Mouse (Mus musculus) forebrain, embryonic 11.5 days (tissue): ENCODE results near the gene Samm50. TPM values are rescaled to one million over a fixed set of nuclear protein-coding genes. Genes with fewer than 3 reads are reported as not detected.

Experiments used
- ATAC-seq: fragments of 200-750 bp; cut with Nextera tagmentation; replicated peaks from 2 replicates; pipeline ENCODE4 v1.8.0; 2017; ENCODE audit warnings: moderate TSS enrichment; ENCODE audit not compliant: low FRiP score
- DNase-seq: peaks from one replicate; pipeline ENCODE4 v3.0.0-alpha.2; 2017; ENCODE audit warnings: low spot score
- H3K27ac ChIP-seq: fragments of 300-500 bp; sonication (generic); 2 replicates; pipeline ENCODE4 v1.5.1; 2014; ENCODE audit warnings: low read depth, low read length
- H3K27me3 ChIP-seq: fragments of 300-500 bp; sonication (generic); 2 replicates; pipeline ENCODE4 v1.6.1; 2014; ENCODE audit warnings: mild to moderate bottlenecking, low read length, mixed read lengths; ENCODE audit not compliant: control insufficient read depth, insufficient read depth
- H3K36me3 ChIP-seq: fragments of 300-500 bp; sonication (generic); 2 replicates; pipeline ENCODE4 v1.6.1; 2014; ENCODE audit warnings: mild to moderate bottlenecking, low read length, moderate library complexity, mixed read lengths; ENCODE audit not compliant: control insufficient read depth, insufficient read depth
- H3K4me1 ChIP-seq: fragments of 300-500 bp; sonication (generic); replicated peaks from 2 replicates; pipeline ENCODE4 v1.6.1; 2014; ENCODE audit warnings: low read length, mixed read lengths; ENCODE audit not compliant: control insufficient read depth, insufficient read depth
- H3K4me2 ChIP-seq: fragments of 300-500 bp; sonication (generic); 2 replicates; pipeline ENCODE4 v1.6.1; 2014; ENCODE audit warnings: low read depth, mild to moderate bottlenecking, low read length, moderate library complexity, mixed read lengths; ENCODE audit not compliant: severe bottlenecking
- H3K4me3 ChIP-seq: fragments of 300-500 bp; sonication (generic); 2 replicates; pipeline ENCODE4 v1.5.1; 2014; ENCODE audit warnings: low read depth, low read length
- H3K9ac ChIP-seq: fragments of 300-500 bp; sonication (generic); 2 replicates; pipeline ENCODE4 v1.6.1; 2014; ENCODE audit warnings: low read length
- H3K9me3 ChIP-seq: fragments of 300-500 bp; sonication (generic); 2 replicates; pipeline ENCODE4 v1.6.1; 2016; ENCODE audit warnings: low read length, mixed read lengths; ENCODE audit not compliant: control insufficient read depth
- WGBS: fragments of 180-500 bp; shearing (Covaris S2); extraction: QIAGEN DNeasy Blood & Tissue Kit; methylation state at CpG from one replicate; pipeline ENCODE4 v1.1.7; 2014; 5-methylcytosine and 5-hydroxymethylcytosine counted together
- polyA plus RNA-seq: library from polyadenylated mRNA; unstranded; fragments of >200 nt; fragmentation: Nextera tagmentation; extraction: Ambion mirVana; gene quantifications from 2 replicates; pipeline ENCODE4 v1.2.1, GENCODE M21; 2014

Samm50 gene
- polyA plus RNA-seq, 1 experiment from 2014 or later: 78.8 TPM

GRCm38 (mm10) chr15:84238552-84238951, 46.5 kb downstream of the Samm50 start:
- no peaks in the 10 kb centered on the region for H3K27me3 ChIP-seq
- no peak overlapping the region for H3K4me2 ChIP-seq
- ATAC-seq: no peak
- no peak overlapping the region for H3K4me3 ChIP-seq
- DNase-seq: no peak
- WGBS: 29% methylated on average over 15 of the region's 15 CpGs
- no peak overlapping the region for H3K27ac ChIP-seq
- H3K4me1 ChIP-seq: peaks cover 3% of the 10 kb centered on the region; the same call in 1 of the 2 replicates
- no peaks in the 10 kb centered on the region for H3K9me3 ChIP-seq
- no peaks in the 10 kb centered on the region for H3K36me3 ChIP-seq
- H3K9ac ChIP-seq: no peak overlapping the region

- Histone ChIP-seq H3K4me1 (peaks cover 3% of the 10 kb centered on the region; the same call in 1 of the 2 replicates), H3K27ac (no peak overlapping the region), H3K9ac (no peak overlapping the region), H3K36me3 (no peaks in the 10 kb centered on the region), H3K4me2 (no peak overlapping the region), H3K9me3 (no peaks in the 10 kb centered on the region), H3K27me3 (no peaks in the 10 kb centered on the region), H3K4me3 (no peak overlapping the region)
- WGBS: 22% methylated on average over 16 of the region's 16 CpGs
- DNase-seq (peak; percentile 51), ATAC-seq (no peak)
These were observed 47.0 kb downstream of the Samm50 start for GRCm38 (mm10) chr15:84238991-84239401.

DNA sequence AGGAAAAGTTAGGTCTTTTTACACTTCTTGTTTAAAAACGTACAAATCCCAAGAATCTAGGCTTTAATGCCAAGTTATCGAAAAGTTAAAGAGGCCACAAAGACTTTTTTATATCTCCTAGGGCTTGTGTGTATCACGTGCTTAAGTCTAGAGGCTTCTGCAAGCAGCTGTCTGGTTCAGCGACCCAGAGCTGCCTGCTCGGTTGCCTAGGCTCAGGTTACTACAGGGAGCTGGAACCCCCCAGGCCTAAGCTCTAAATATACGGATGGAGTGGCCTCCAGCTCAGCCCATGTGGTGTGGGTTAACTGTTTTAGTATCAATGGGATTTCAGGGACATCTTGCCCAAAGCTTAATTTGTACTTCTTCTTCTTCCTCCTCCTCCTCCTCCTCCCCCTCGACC, 49.5 kb downstream of the Samm50 start:
- ATAC-seq (no peak), DNase-seq (no peak)
- Histone ChIP-seq H3K4me1 (peaks cover 3% of the 10 kb centered on the region; the same call in 1 of the 2 replicates), H3K4me3 (no peak overlapping the region), H3K9me3 (no peaks in the 10 kb centered on the region), H3K4me2 (no peak overlapping the region), H3K9ac (no peak overlapping the region), H3K36me3 (no peaks in the 10 kb centered on the region), H3K27ac (no peak overlapping the region), H3K27me3 (no peaks in the 10 kb centered on the region)
- 49% methylated on average over 7 of the region's 7 CpGs for WGBS

GRCm38 (mm10) chr15:84245104-84245503, 53.1 kb downstream of the Samm50 start:
- Histone ChIP-seq H3K4me1 (no peaks in the 10 kb centered on the region), H3K36me3 (no peaks in the 10 kb centered on the region), H3K27me3 (no peaks in the 10 kb centered on the region), H3K9ac (no peak overlapping the region), H3K4me2 (no peak overlapping the region), H3K27ac (no peak overlapping the region), H3K4me3 (no peak overlapping the region), H3K9me3 (no peaks in the 10 kb centered on the region)
- WGBS: 80% methylated on average over 7 of the region's 7 CpGs
- ATAC-seq (no peak), DNase-seq (no peak)

DNA sequence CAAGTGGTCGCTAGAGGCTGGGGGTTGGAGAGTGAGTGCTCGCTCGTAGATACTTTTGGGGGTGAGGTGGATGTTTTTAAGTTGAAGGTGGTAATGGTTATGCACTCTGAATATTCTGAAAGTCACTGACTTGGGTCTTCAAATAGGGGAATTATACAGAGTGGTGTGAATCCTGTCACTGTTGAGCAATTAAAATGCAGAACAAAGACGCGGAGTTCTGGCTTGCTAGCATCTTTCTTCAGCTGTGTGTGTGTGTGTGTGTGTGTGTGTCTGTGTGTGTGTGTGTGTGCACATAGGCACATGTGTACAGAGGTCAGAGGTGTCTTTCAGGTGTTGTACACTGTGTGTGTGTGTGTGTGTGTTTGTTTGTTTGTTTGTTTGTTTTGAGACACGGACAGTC, 54.2 kb downstream of the Samm50 start:
- no peak overlapping the region for H3K4me2 ChIP-seq
- ATAC-seq (no peak), DNase-seq (no peak)
- no peak overlapping the region for H3K9ac ChIP-seq
- H3K36me3 ChIP-seq: no peaks in the 10 kb centered on the region
- no peak overlapping the region for H3K27ac ChIP-seq
- no peak overlapping the region for H3K4me3 ChIP-seq
- no peaks in the 10 kb centered on the region for H3K9me3 ChIP-seq
- WGBS: 94% methylated on average over 6 of the region's 6 CpGs
- H3K4me1 ChIP-seq: no peaks in the 10 kb centered on the region
- no peaks in the 10 kb centered on the region for H3K27me3 ChIP-seq

GRCm38 (mm10) chr15:84247309-84247708, 55.3 kb downstream of the Samm50 start:
- Histone ChIP-seq H3K36me3 (no peaks in the 10 kb centered on the region), H3K4me1 (no peaks in the 10 kb centered on the region), H3K4me2 (no peak overlapping the region), H3K9ac (no peak overlapping the region), H3K9me3 (no peaks in the 10 kb centered on the region), H3K27me3 (no peaks in the 10 kb centered on the region), H3K4me3 (no peak overlapping the region), H3K27ac (no peak overlapping the region)
- WGBS: 93% methylated on average over 3 of the region's 3 CpGs
- DNase-seq (no peak), ATAC-seq (no peak)

DNA sequence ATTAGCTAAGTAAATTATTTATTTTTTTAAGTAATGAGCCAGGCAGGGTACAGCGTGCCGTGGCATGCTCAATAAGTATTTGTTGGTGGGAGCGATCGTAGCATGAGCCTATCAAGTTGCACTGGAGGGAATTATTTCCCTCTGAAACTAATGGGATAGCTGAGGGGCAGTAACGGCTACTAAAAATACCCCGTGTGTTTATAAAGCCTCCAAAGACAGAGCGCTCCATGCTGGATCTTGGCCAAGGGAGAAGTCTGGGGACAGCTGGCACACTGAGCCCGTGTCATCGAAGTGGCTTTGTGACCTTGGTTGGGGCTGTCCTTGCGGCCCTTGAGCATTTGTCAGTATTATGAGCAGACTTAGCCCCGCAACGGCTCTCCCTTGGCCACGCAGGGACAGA, 59.2 kb downstream of the Samm50 start:
- no peak overlapping the region for H3K9ac ChIP-seq
- no peaks in the 10 kb centered on the region for H3K36me3 ChIP-seq
- DNase-seq: no peak
- H3K4me3 ChIP-seq: no peak overlapping the region
- ATAC-seq: no peak
- no peak overlapping the region for H3K27ac ChIP-seq
- H3K27me3 ChIP-seq: no peaks in the 10 kb centered on the region
- no peaks in the 10 kb centered on the region for H3K9me3 ChIP-seq
- H3K4me1 ChIP-seq: no peaks in the 10 kb centered on the region
- WGBS: 78% methylated on average over 13 of the region's 13 CpGs
- H3K4me2 ChIP-seq: no peak overlapping the region

DNA sequence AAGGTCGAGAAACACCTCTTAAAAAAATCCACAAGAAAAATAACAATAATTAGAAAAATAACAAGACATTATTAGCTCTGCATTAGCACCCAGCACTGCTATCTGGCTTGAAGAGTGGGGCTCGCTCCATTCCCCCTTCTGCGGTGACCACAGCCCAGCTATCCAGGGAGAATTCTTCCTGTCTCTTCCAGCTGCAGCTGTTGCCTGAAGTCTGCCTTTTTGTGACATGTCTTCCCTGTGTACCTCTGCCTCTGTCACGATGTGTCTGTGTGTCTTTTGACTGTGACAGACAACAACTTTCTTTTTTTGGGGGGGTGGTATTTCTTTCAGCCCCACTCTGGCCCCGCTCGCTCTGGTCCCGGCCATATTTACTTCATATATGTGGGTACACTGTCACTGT, 60.6 kb downstream of the Samm50 start:
- Histone ChIP-seq H3K27ac (no peak overlapping the region), H3K9me3 (no peaks in the 10 kb centered on the region), H3K4me2 (no peak overlapping the region), H3K36me3 (no peaks in the 10 kb centered on the region), H3K27me3 (no peaks in the 10 kb centered on the region), H3K4me3 (no peak overlapping the region), H3K4me1 (peaks cover 2% of the 10 kb centered on the region; the same call in 1 of the 2 replicates), H3K9ac (no peak overlapping the region)
- no peak for DNase-seq
- no peak for ATAC-seq
- 94% methylated on average over 7 of the region's 7 CpGs for WGBS

DNA sequence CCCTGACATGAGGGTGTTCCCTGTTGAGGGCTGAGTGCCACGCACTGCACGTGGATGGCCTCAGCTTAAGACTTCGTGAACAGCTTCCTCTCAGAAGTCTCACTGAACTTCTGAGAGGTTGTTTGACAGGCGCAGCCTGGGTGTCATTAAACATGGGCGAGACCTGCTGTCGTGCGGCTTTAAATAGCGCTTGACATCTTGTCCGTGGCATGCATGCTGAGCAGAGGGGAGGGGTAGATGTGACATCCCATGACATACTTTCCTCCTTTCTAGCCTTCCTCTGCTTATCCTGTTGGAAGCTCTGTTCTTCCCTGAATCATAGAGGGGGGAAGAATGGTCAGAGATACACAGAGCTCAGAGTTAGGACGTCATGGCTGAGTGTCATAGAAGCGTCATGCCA, 61.7 kb downstream of the Samm50 start:
- Histone ChIP-seq H3K9ac (no peak overlapping the region), H3K4me1 (peaks cover 2% of the 10 kb centered on the region; the same call in 1 of the 2 replicates), H3K27ac (no peak overlapping the region), H3K4me2 (no peak overlapping the region), H3K27me3 (no peaks in the 10 kb centered on the region), H3K36me3 (no peaks in the 10 kb centered on the region), H3K9me3 (no peaks in the 10 kb centered on the region), H3K4me3 (no peak overlapping the region)
- WGBS: 79% methylated on average over 11 of the region's 11 CpGs
- DNase-seq (no peak), ATAC-seq (no peak)
